Mouse (Mus musculus) liver, embryonic 14 days (tissue): Measurements from ENCODE around the gene Slc35f6. TPM values are rescaled to one million over a fixed set of nuclear protein-coding genes. Genes with fewer than 3 reads are reported as not detected.

Experiments used
- polyA plus RNA-seq: library from polyadenylated mRNA; depleted of rRNA; stranded (reverse); fragments of >200 nt; gene quantifications from 2 replicates; pipeline ENCODE4 v1.2.3, GENCODE M21; 2012; rRNA removed

Gene Slc35f6
- 8.8 and 9.9 TPM in 2 replicates for polyA plus RNA-seq

GRCm38 (mm10) chr5:30647815-30648560 is at the start of gene Slc35f6:
Gene Slc35f6 (plus strand): TSS chr5:30647933.

DNA sequence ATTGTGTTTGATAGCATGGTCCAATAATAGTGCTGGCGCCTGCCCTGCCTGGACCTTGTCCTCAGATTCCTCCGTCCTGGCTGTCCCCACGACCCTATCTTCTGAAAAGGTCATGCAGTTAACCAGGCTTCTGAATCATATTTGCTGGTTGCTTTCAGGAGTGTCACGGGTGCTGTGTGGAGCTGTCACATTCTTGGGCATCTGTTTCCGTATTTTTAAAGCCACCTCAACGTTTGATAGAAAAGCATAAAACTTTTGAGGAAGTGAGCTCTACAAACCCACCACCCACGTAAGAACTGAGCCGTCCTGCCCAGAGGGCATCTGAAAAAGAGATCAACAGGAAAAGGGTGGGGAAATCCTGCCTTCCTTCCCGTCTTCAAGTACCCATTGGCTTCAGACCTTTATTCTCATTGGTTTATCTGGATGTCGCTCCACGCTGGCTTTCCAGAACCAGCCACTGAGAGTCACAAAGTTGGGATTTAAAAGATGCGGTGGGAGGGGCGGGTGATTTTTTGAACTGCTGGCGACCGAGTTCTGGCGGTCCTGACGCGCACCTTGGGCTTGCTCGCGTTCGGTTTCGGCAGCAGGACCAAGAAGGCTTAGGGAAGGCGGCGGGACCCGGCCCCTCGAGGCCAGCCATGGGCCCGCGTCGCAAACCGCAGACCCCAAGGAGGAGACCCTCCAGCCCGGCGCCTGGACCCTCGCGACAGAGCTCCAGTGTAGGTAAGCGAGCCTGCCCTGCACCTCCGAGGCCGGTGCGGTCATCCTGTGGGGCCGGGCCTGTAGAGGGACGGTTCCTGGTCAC is 18.9 kb downstream of the Slc35f6 start, which contains the start of gene Cenpa:
Gene Cenpa, plus strand, starts transcription at position 387 of the 805 bp plus-strand sequence.

Other genes with a start within 250 kb of the Slc35f6 start
- gene Otof, start 186.0 kb upstream of the Slc35f6 start, polyA plus RNA-seq: 0.01 and 0.03 TPM in 2 replicates
- gene 1700001C02Rik, start 181.9 kb upstream of the Slc35f6 start, polyA plus RNA-seq: not detected in 2 replicates
- not detected in 2 replicates for gene Cib4, start 102.1 kb upstream of the Slc35f6 start, polyA plus RNA-seq
- gene Kcnk3, start 59.8 kb upstream of the Slc35f6 start, polyA plus RNA-seq: 0.07 and 0.10 TPM in 2 replicates
- 108 and 132 TPM in 2 replicates for gene Cenpa, start 18.8 kb downstream of the Slc35f6 start, polyA plus RNA-seq
- gene Dpysl5, start 63.6 kb downstream of the Slc35f6 start, polyA plus RNA-seq: 0.08 and 0.37 TPM in 2 replicates
- gene Mapre3, start 166.7 kb downstream of the Slc35f6 start, polyA plus RNA-seq: 2.2 and 2.3 TPM in 2 replicates
- gene Tmem214, start 220.1 kb downstream of the Slc35f6 start, polyA plus RNA-seq: 18.7 and 23.0 TPM in 2 replicates
- 3.8 and 4.8 TPM in 2 replicates for gene Agbl5, start 240.8 kb downstream of the Slc35f6 start, polyA plus RNA-seq